Mouse (Mus musculus) liver, embryonic 14.5 days (tissue): ENCODE measurements around the gene E130308A19Rik. TPM values are rescaled to one million over a fixed set of nuclear protein-coding genes. Genes with fewer than 3 reads are reported as not detected.

Experiments
- ATAC-seq: fragments of 200-750 bp; cut with Nextera tagmentation; 2 replicates; pipeline ENCODE4 v1.8.0; 2017; ENCODE audit warnings: moderate number of reproducible peaks, mild to moderate bottlenecking, moderate library complexity; ENCODE audit not compliant: insufficient read depth
- DNase-seq, 3 experiments: peaks; one replicate each; pipeline ENCODE4 v3.0.0-alpha.2; 2012 to 2013; ENCODE audit warnings: low read depth in 3 of 3, low spot score in 3 of 3
- H3K27ac ChIP-seq: fragments of 300-500 bp; sonication (generic); 2 replicates; pipeline ENCODE4 v1.5.1; 2014; ENCODE audit warnings: moderate library complexity, mild to moderate bottlenecking, control low read depth, inconsistent platforms
- H3K27me3 ChIP-seq: fragments of 300-500 bp; sonication (generic); 2 replicates; pipeline ENCODE4 v1.6.1; 2014; ENCODE audit warnings: mild to moderate bottlenecking, low read length, moderate library complexity; ENCODE audit not compliant: control insufficient read depth, insufficient read depth
- H3K36me3 ChIP-seq: fragments of 300-500 bp; sonication (generic); replicated peaks from 2 replicates; pipeline ENCODE4 v1.6.1; 2014; ENCODE audit warnings: low read depth; ENCODE audit not compliant: control insufficient read depth, insufficient read depth
- H3K4me1 ChIP-seq, 2 experiments: fragments of 200-500 bp in 1 of 2; fragments of 300-500 bp in 1 of 2; sonication (generic) in 1 of 2; replicated peaks; 2 replicates each; pipeline ENCODE4 v1.6.1; 2012 to 2014; ENCODE audit warnings: antibody characterized with exemption in 1 of 2, inconsistent platforms in 1 of 2, low read length in 1 of 2; ENCODE audit not compliant: control insufficient read depth in 2 of 2, insufficient read depth in 2 of 2
- H3K4me2 ChIP-seq: fragments of 300-500 bp; sonication (generic); 2 replicates; pipeline ENCODE4 v1.6.1; 2014; ENCODE audit warnings: low read depth, mild to moderate bottlenecking, control low read depth, moderate library complexity
- H3K4me3 ChIP-seq, 2 experiments: fragments of 200-500 bp in 1 of 2; fragments of 300-500 bp in 1 of 2; sonication (generic) in 1 of 2; 2 replicates each; pipeline ENCODE4 v1.5.1; 2012 to 2014; ENCODE audit warnings: low read depth in 2 of 2, low read length in 2 of 2, mild to moderate bottlenecking in 2 of 2, control low read depth in 1 of 2, inconsistent platforms in 1 of 2, moderate library complexity in 1 of 2; ENCODE audit not compliant: insufficient read depth in 1 of 2
- H3K9ac ChIP-seq: fragments of 300-500 bp; sonication (generic); replicated peaks from 2 replicates; pipeline ENCODE4 v1.6.1; 2014; ENCODE audit warnings: mild to moderate bottlenecking, control low read depth, moderate library complexity
- H3K9me3 ChIP-seq: fragments of 300-500 bp; sonication (generic); 2 replicates; pipeline ENCODE4 v1.6.1; 2016; ENCODE audit warnings: low read length, mixed read lengths; ENCODE audit not compliant: control insufficient read depth
- CTCF ChIP-seq: IDR thresholded peaks from 2 replicates; pipeline ENCODE4 v1.5.1; 2016; ENCODE audit warnings: antibody characterized with exemption, low read depth, control low read depth
- EP300 ChIP-seq: IDR thresholded peaks from 2 replicates; pipeline ENCODE4 v1.6.1; 2016; ENCODE audit warnings: antibody characterized with exemption, low read depth
- WGBS: fragments of 180-500 bp; shearing (Covaris S2); extraction: QIAGEN DNeasy Blood & Tissue Kit; methylation state at CpG from one replicate; pipeline ENCODE4 v1.1.7; 2014; ENCODE audit not compliant: insufficient replicate concordance; 5-methylcytosine and 5-hydroxymethylcytosine counted together
- polyA plus RNA-seq, 2 experiments: library from polyadenylated mRNA; depleted of rRNA in 1 of 2; stranded (reverse) in 1 of 2; unstranded in 1 of 2; fragments of >200 nt; fragmentation: Nextera tagmentation in 1 of 2; extraction: Ambion mirVana in 1 of 2; gene quantifications; 2 replicates each; pipeline versions ENCODE4 v1.2.1 to v1.2.3; 2012 to 2014

The E130308A19Rik gene
- polyA plus RNA-seq, 2 experiments: 2.8 to 5.7 TPM

- 77% methylated on average over 4 of the region's 4 CpGs for WGBS
- Histone ChIP-seq H3K27me3 (no peaks in the 10 kb centered on the region), H3K9me3 (no peaks in the 10 kb centered on the region), H3K4me3 (no peak overlapping the region), H3K4me2 (no peak overlapping the region), H3K9ac (no peak overlapping the region), H3K27ac (no peak overlapping the region), H3K4me1 (peaks cover 47 to 49% of the 10 kb centered on the region in 2 experiments), H3K36me3 (no peaks in the 10 kb centered on the region)
- TF ChIP-seq EP300 (no peak), CTCF (no peak)
- no peak for DNase-seq
- ATAC-seq: no peak
Measured at GRCm38 (mm10) chr4:59686716-59687115, 60.7 kb downstream of the E130308A19Rik start.

- peaks cover 24 to 29% of the 10 kb centered on the region in 2 experiments for H3K4me1 ChIP-seq
- H3K4me3 ChIP-seq: 0 out of 4 replicates have a peak overlapping the region, but pooled peaks have one; percentile 12 to 19
- ATAC-seq (peak; percentile 94), DNase-seq (peak; percentile 69 to 77 (median 76))
- H3K9ac ChIP-seq: peak overlapping the region; percentile 44
- H3K27ac ChIP-seq: peak overlapping the region; percentile 72
- H3K4me2 ChIP-seq: peak overlapping the region; percentile 61
- H3K27me3 ChIP-seq: no peaks in the 10 kb centered on the region
- no peaks in the 10 kb centered on the region for H3K9me3 ChIP-seq
- no peaks in the 10 kb centered on the region for H3K36me3 ChIP-seq
- TF ChIP-seq EP300 (peak; percentile 92), CTCF (no peak)
- 14% methylated on average over 4 of the region's 4 CpGs for WGBS
Measured at GRCm38 (mm10) chr4:59689055-59689454, 63.0 kb downstream of the E130308A19Rik start.

GRCm38 (mm10) chr4:59690145-59690544 lies 64.1 kb downstream of the E130308A19Rik start:
- ATAC-seq (no peak), DNase-seq (no peak)
- Histone ChIP-seq H3K4me1 (peaks cover 17 to 23% of the 10 kb centered on the region in 2 experiments), H3K27ac (no peak overlapping the region), H3K9ac (no peak overlapping the region), H3K4me2 (0 out of 2 replicates have a peak overlapping the region, but pooled peaks have one; percentile 61), H3K4me3 (no peak overlapping the region), H3K9me3 (no peaks in the 10 kb centered on the region), H3K36me3 (no peaks in the 10 kb centered on the region), H3K27me3 (no peaks in the 10 kb centered on the region)
- 89% methylated on average over 4 of the region's 4 CpGs for WGBS
- TF ChIP-seq CTCF (no peak), EP300 (no peak)

GRCm38 (mm10) chr4:59696846-59697245 lies 70.8 kb downstream of the E130308A19Rik start:
- ATAC-seq: no peak
- Histone ChIP-seq H3K27ac (no peak overlapping the region), H3K9ac (no peak overlapping the region), H3K9me3 (no peaks in the 10 kb centered on the region), H3K4me2 (no peak overlapping the region), H3K4me1 (no peaks in the 10 kb centered on the region), H3K27me3 (no peaks in the 10 kb centered on the region), H3K36me3 (no peaks in the 10 kb centered on the region), H3K4me3 (no peak overlapping the region)
- TF ChIP-seq CTCF (no peak), EP300 (no peak)
- 71% methylated on average over 3 of the region's 3 CpGs for WGBS
- no peak for DNase-seq

- no peak for DNase-seq
- H3K9me3 ChIP-seq: no peaks in the 10 kb centered on the region
- H3K27me3 ChIP-seq: no peaks in the 10 kb centered on the region
- no peak overlapping the region for H3K27ac ChIP-seq
- TF ChIP-seq CTCF (no peak), EP300 (no peak)
- H3K9ac ChIP-seq: no peak overlapping the region
- WGBS: 71% methylated on average over 3 of the region's 3 CpGs
- no peaks in the 10 kb centered on the region for H3K4me1 ChIP-seq
- H3K4me2 ChIP-seq: no peak overlapping the region
- no peak overlapping the region for H3K4me3 ChIP-seq
- no peaks in the 10 kb centered on the region for H3K36me3 ChIP-seq
- ATAC-seq: no peak
Measured at GRCm38 (mm10) chr4:59697869-59698268, 71.9 kb downstream of the E130308A19Rik start.
